Mouse (Mus musculus) hindbrain, embryonic 13.5 days (tissue): Measurements from ENCODE around the gene Tmub1. TPM values are rescaled to one million over a fixed set of nuclear protein-coding genes. Genes with fewer than 3 reads are reported as not detected.
A peak's percentile ranks its signal among the peaks of the same experiment; 100 is the strongest.

Experiments
- ATAC-seq: fragments of 200-750 bp; cut with Nextera tagmentation; 2 replicates; pipeline ENCODE4 v1.8.0; 2017; ENCODE audit warnings: moderate TSS enrichment; ENCODE audit not compliant: low FRiP score
- H3K27ac ChIP-seq: fragments of 300-500 bp; sonication (generic); 2 replicates; pipeline ENCODE4 v1.5.1; 2015; ENCODE audit warnings: inconsistent platforms, mild to moderate bottlenecking, moderate library complexity
- H3K27me3 ChIP-seq: fragments of 300-500 bp; sonication (generic); 2 replicates; pipeline ENCODE4 v1.6.1; 2015; ENCODE audit warnings: mild to moderate bottlenecking, inconsistent platforms
- H3K36me3 ChIP-seq: fragments of 300-500 bp; sonication (generic); 2 replicates; pipeline ENCODE4 v1.6.1; 2015; ENCODE audit warnings: mild to moderate bottlenecking, inconsistent platforms
- H3K4me1 ChIP-seq: fragments of 300-500 bp; sonication (generic); replicated peaks from 2 replicates; pipeline ENCODE4 v1.6.1; 2015; ENCODE audit warnings: inconsistent platforms
- H3K4me2 ChIP-seq: fragments of 300-500 bp; sonication (generic); 2 replicates; pipeline ENCODE4 v1.6.1; 2015; ENCODE audit warnings: inconsistent platforms, mild to moderate bottlenecking, moderate library complexity
- H3K4me3 ChIP-seq: fragments of 300-500 bp; sonication (generic); 2 replicates; pipeline ENCODE4 v1.5.1; 2015; ENCODE audit warnings: mild to moderate bottlenecking, inconsistent platforms
- H3K9ac ChIP-seq: fragments of 300-500 bp; sonication (generic); 2 replicates; pipeline ENCODE4 v1.6.1; 2015; ENCODE audit warnings: mild to moderate bottlenecking, inconsistent platforms
- H3K9me3 ChIP-seq: fragments of 300-500 bp; sonication (generic); 2 replicates; pipeline ENCODE4 v1.6.1; 2016; ENCODE audit warnings: inconsistent platforms
- WGBS: fragments of 180-500 bp; shearing (Covaris S2); methylation state at CpG from one replicate; pipeline ENCODE4 v1.1.7; 2015; 5-methylcytosine and 5-hydroxymethylcytosine counted together
- polyA plus RNA-seq: library from polyadenylated mRNA; unstranded; fragments of >200 nt; fragmentation: Nextera tagmentation; extraction: Ambion mirVana; gene quantifications from 2 replicates; pipeline ENCODE4 v1.2.1, GENCODE M21; 2015

The Tmub1 gene
- 51.9 and 57.4 TPM in 2 replicates for polyA plus RNA-seq

- ATAC-seq: peak; percentile 38
- 2% methylated on average over 34 of the region's 34 CpGs for WGBS
- H3K27ac ChIP-seq: peak within 1 kb of the TSS; percentile 78
Observed at GRCm38 (mm10) chr5:24447624-24448298, at the start of gene Tmub1. TSS of gene Tmub1 (minus strand) at chr5:24447854.

GRCm38 (mm10) chr5:24496756-24497155 lies 49.1 kb upstream of the Tmub1 start:
- peaks cover 8% of the 10 kb centered on the region; the same call in 1 of the 2 replicates for H3K27me3 ChIP-seq
- peaks cover 76% of the 10 kb centered on the region for H3K4me1 ChIP-seq
- peaks cover 89% of the 10 kb centered on the region for H3K36me3 ChIP-seq
- no peaks in the 10 kb centered on the region for H3K9me3 ChIP-seq
- H3K9ac ChIP-seq: no peak overlapping the region
- WGBS: 46% methylated on average over 6 of the region's 6 CpGs
- no peak overlapping the region for H3K4me2 ChIP-seq
- no peak for ATAC-seq
- H3K27ac ChIP-seq: peak overlapping the region; percentile 68
- H3K4me3 ChIP-seq: no peak overlapping the region

More at GRCm38 (mm10) chr5:24447624-24448298, at the start of gene Tmub1:
- peak within 1 kb of the TSS; percentile 83 for H3K9ac ChIP-seq
- H3K9me3 ChIP-seq: no peaks in the 10 kb centered on the region
- peaks cover 46% of the 10 kb centered on the region for H3K4me1 ChIP-seq
- peak within 1 kb of the TSS; percentile 90 for H3K4me2 ChIP-seq
- H3K36me3 ChIP-seq: peaks cover 13% of the 10 kb centered on the region
- no peaks in the 10 kb centered on the region; the same call in 1 of the 2 replicates for H3K27me3 ChIP-seq
- peak within 1 kb of the TSS; percentile 73 for H3K4me3 ChIP-seq

GRCm38 (mm10) chr5:24495019-24495418 lies 47.4 kb upstream of the Tmub1 start:
- Histone ChIP-seq H3K9ac (0 out of 2 replicates have a peak overlapping the region, but pooled peaks have one; percentile 31), H3K4me3 (no peak overlapping the region), H3K9me3 (no peaks in the 10 kb centered on the region), H3K27ac (peak overlapping the region; percentile 83), H3K27me3 (peaks cover 5% of the 10 kb centered on the region; the same call in 1 of the 2 replicates), H3K36me3 (peaks cover 89% of the 10 kb centered on the region), H3K4me1 (peaks cover 75% of the 10 kb centered on the region), H3K4me2 (no peak overlapping the region)
- 34% methylated on average over 15 of the region's 15 CpGs for WGBS
- ATAC-seq: peak; percentile 34; the same call in 1 of the 2 replicates

GRCm38 (mm10) chr5:24492546-24493285 lies 45.1 kb upstream of the Tmub1 start:
- no peak overlapping the region for H3K4me3 ChIP-seq
- 0 out of 2 replicates have a peak, but pooled peaks cover 3% of the 10 kb centered on the region for H3K27me3 ChIP-seq
- H3K4me2 ChIP-seq: no peak overlapping the region
- WGBS: 84% methylated on average over 16 of the region's 16 CpGs
- H3K4me1 ChIP-seq: peaks cover 74% of the 10 kb centered on the region
- H3K9me3 ChIP-seq: no peaks in the 10 kb centered on the region
- H3K27ac ChIP-seq: no peak overlapping the region
- no peak for ATAC-seq
- peaks cover 90% of the 10 kb centered on the region for H3K36me3 ChIP-seq
- no peak overlapping the region for H3K9ac ChIP-seq

- Histone ChIP-seq H3K36me3 (peaks cover 84% of the 10 kb centered on the region), H3K4me2 (no peak overlapping the region), H3K9me3 (no peaks in the 10 kb centered on the region), H3K27ac (peak overlapping the region; percentile 77), H3K9ac (no peak overlapping the region; the same call in 1 of the 2 replicates), H3K27me3 (0 out of 2 replicates have a peak, but pooled peaks cover 3% of the 10 kb centered on the region), H3K4me3 (no peak overlapping the region), H3K4me1 (peaks cover 73% of the 10 kb centered on the region)
- 57% methylated on average over 14 of the region's 14 CpGs for WGBS
- peak; percentile 26; the same call in 1 of the 2 replicates for ATAC-seq
Observed at GRCm38 (mm10) chr5:24490413-24490920, 42.8 kb upstream of the Tmub1 start.

- H3K9me3 ChIP-seq: no peaks in the 10 kb centered on the region
- H3K27ac ChIP-seq: 0 out of 2 replicates have a peak overlapping the region, but pooled peaks have one; percentile 30
- no peak overlapping the region for H3K4me3 ChIP-seq
- ATAC-seq: no peak
- peaks cover 72% of the 10 kb centered on the region for H3K36me3 ChIP-seq
- WGBS: 92% methylated on average over 5 of the region's 5 CpGs
- H3K4me2 ChIP-seq: no peak overlapping the region
- H3K9ac ChIP-seq: no peak overlapping the region
- peaks cover 90% of the 10 kb centered on the region for H3K4me1 ChIP-seq
- 0 out of 2 replicates have a peak, but pooled peaks cover 5% of the 10 kb centered on the region for H3K27me3 ChIP-seq
Observed at GRCm38 (mm10) chr5:24486738-24487137, 39.1 kb upstream of the Tmub1 start.

- peaks cover 93% of the 10 kb centered on the region for H3K4me1 ChIP-seq
- no peak for ATAC-seq
- 3% methylated on average over 8 of the region's 8 CpGs for WGBS
- no peak overlapping the region for H3K4me3 ChIP-seq
- 0 out of 2 replicates have a peak, but pooled peaks cover 5% of the 10 kb centered on the region for H3K27me3 ChIP-seq
- H3K9ac ChIP-seq: no peak overlapping the region
- peak overlapping the region; percentile 82 for H3K27ac ChIP-seq
- no peak overlapping the region for H3K4me2 ChIP-seq
- no peaks in the 10 kb centered on the region for H3K9me3 ChIP-seq
- peaks cover 70% of the 10 kb centered on the region for H3K36me3 ChIP-seq
Observed at GRCm38 (mm10) chr5:24486097-24486496, 38.4 kb upstream of the Tmub1 start.

- H3K36me3 ChIP-seq: peaks cover 70% of the 10 kb centered on the region
- 14% methylated on average over 22 of the region's 22 CpGs for whole genome bisulfite sequencing
- H3K4me1 ChIP-seq: peaks cover 92% of the 10 kb centered on the region
- H3K9me3 ChIP-seq: no peaks in the 10 kb centered on the region
- peak overlapping the region; percentile 50 for H3K4me2 ChIP-seq
- peak; percentile 18; the same call in 1 of the 2 replicates for ATAC-seq
- H3K27me3 ChIP-seq: 0 out of 2 replicates have a peak, but pooled peaks cover 5% of the 10 kb centered on the region
- peak overlapping the region; percentile 65; the same call in 1 of the 2 replicates for H3K9ac ChIP-seq
- H3K4me3 ChIP-seq: peak overlapping the region; percentile 15
- peak overlapping the region; percentile 82 for H3K27ac ChIP-seq
Observed at GRCm38 (mm10) chr5:24484963-24485362, 37.3 kb upstream of the Tmub1 start.

GRCm38 (mm10) chr5:24483326-24483725 lies 35.7 kb upstream of the Tmub1 start:
- 17% methylated on average over 8 of the region's 11 CpGs for WGBS

GRCm38 (mm10) chr5:24482247-24483079 lies 34.8 kb upstream of the Tmub1 start:
- Histone ChIP-seq H3K9me3 (no peaks in the 10 kb centered on the region), H3K4me3 (no peak overlapping the region), H3K4me1 (peaks cover 71% of the 10 kb centered on the region), H3K27me3 (0 out of 2 replicates have a peak, but pooled peaks cover 8% of the 10 kb centered on the region), H3K36me3 (peaks cover 68% of the 10 kb centered on the region), H3K9ac (0 out of 2 replicates have a peak overlapping the region, but pooled peaks have one; percentile 55), H3K27ac (peak overlapping the region; percentile 70), H3K4me2 (no peak overlapping the region)
- WGBS: 43% methylated on average over 40 of the region's 41 CpGs
- ATAC-seq: peak; percentile 9; the same call in 1 of the 2 replicates

More at GRCm38 (mm10) chr5:24483326-24483725, 35.7 kb upstream of the Tmub1 start:
- H3K9ac ChIP-seq: no peak overlapping the region
- 0 out of 2 replicates have a peak, but pooled peaks cover 8% of the 10 kb centered on the region for H3K27me3 ChIP-seq
- peaks cover 68% of the 10 kb centered on the region for H3K36me3 ChIP-seq
- no peaks in the 10 kb centered on the region for H3K9me3 ChIP-seq
- peaks cover 79% of the 10 kb centered on the region for H3K4me1 ChIP-seq
- peak; percentile 22; the same call in 1 of the 2 replicates for ATAC-seq
- H3K4me2 ChIP-seq: no peak overlapping the region
- peak overlapping the region; percentile 26; the same call in 1 of the 2 replicates for H3K27ac ChIP-seq
- H3K4me3 ChIP-seq: no peak overlapping the region

GRCm38 (mm10) chr5:24481647-24482046 lies 34.0 kb upstream of the Tmub1 start:
- Histone ChIP-seq H3K4me2 (no peak overlapping the region), H3K36me3 (peaks cover 71% of the 10 kb centered on the region), H3K9ac (peak overlapping the region; percentile 53), H3K27ac (peak overlapping the region; percentile 40; the same call in 1 of the 2 replicates), H3K9me3 (no peaks in the 10 kb centered on the region), H3K27me3 (0 out of 2 replicates have a peak, but pooled peaks cover 8% of the 10 kb centered on the region), H3K4me1 (peaks cover 64% of the 10 kb centered on the region), H3K4me3 (no peak overlapping the region)
- ATAC-seq: peak; percentile 36
- 8% methylated on average over 3 of the region's 4 CpGs for WGBS
